Mouse (Mus musculus): ENCODE measurements around the gene Dennd1c.

Gene Dennd1c

DNA sequence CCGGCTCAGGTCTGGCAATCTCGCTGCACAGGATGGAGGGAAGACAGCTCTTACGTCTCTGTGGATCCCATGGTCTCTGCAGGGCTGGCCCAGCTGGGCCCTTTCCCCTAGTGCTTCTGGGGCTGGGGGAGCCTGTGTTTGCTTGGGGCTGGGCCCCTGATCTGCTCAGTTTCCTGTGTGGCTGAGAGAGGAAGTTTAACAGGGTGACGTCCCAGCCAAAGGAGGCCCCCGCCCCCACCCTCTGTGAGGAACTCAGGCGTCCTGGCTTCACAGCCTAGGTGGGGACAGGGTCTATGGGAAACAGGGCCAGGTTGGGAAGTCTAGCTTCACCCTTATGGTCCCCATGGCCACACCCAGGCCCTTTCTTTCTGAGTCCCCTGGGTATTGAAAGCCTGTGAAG lies at the start of gene Dennd1c:
Gene Dennd1c (minus strand): TSS at position 179 of the 400 bp plus-strand sequence.
- 60% methylated on average over 6 of the region's 6 CpGs for WGBS

- 52% methylated on average over 3 of the region's 3 CpGs for WGBS
Observed at GRCm38 (mm10) chr17:57125853-57126622, 47.7 kb upstream of the Dennd1c start.

DNA sequence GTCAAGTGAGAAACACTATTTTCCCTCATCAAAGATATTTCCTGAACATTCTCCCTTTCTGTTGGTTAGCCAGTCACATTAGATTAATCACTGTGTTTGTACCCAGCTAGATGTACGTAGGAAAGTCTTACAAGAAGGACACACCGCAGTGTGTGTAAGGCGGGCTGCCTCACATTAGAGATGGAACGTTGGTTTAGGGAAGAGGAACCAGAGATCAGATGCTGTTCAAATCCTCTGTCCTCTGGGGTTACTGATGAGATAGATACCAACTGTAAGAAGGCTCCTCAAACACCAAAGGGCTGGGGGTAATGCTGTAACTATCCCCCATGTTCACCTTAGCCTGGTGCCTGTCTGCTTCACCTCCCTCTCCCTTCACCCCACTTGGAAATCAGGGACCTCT lies 46.5 kb upstream of the Dennd1c start:
- WGBS: 91% methylated on average over 4 of the region's 4 CpGs

DNA sequence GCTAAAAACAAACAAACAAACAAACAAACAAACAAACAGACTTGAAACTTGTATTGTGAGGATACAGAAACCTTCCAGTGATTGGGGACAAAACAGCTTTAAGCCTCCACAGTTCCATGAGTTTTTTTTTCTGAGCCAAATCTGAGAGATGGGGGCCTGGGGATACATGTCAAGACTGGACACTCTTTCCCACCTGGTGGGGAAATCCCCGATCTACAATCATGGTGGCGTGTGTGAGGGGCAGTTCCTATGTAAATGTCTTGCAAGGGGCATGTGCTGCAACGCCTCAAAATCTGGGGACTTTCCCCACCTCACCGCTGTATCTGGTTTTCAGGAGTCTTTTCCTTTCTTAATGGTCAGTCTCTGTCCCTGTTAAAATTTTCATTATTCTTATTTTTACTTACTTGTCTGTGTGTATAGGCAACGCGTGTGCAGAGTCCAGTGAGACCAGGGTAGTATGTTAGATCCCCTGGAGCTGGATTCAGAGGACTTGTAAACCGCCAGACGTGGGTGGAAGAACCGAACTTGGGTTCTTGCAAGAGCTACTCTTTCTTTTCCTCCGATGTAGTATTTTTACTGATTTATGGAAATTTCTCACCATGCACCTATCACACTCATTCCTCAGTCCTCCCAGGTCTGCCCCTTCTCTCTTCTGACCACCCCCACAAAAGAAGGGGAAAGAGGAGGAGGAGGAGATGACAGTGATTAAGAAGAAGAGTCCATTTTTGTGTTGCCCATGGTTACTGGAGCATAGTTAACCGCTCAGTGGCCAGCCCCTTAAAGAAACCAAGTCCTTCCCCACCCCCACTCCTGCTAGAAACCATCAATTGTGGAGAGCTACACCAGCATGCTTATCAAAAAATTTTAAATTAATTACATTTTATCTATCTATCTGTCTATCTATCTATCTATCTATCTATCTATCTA lies 45.1 kb upstream of the Dennd1c start:
- 90% methylated on average over 11 of the region's 11 CpGs for WGBS

DNA sequence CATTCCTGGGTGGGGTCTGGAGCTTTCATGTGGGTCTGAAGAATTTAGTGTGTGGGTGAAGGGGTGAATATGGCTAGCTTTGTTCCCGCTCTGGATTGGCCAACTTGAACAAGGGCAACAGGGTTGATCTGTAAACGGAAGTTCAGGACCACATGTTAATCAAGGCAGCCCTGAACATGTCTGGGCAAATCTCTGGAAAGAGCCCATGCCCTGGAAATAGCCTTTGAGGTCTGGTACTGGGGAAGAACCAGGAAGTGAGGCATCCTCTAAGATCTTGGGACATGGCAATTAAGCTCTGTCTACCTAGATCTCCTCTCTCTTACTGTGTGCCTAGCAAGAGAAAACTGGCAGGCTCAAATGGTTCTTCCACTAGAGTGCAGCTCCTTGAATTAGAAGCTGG lies 43.5 kb upstream of the Dennd1c start:
- 87% methylated on average over 2 of the region's 2 CpGs for WGBS

GRCm38 (mm10) chr17:57118524-57119349 lies 40.4 kb upstream of the Dennd1c start:
- WGBS: 10% methylated on average over 11 of the region's 11 CpGs

DNA sequence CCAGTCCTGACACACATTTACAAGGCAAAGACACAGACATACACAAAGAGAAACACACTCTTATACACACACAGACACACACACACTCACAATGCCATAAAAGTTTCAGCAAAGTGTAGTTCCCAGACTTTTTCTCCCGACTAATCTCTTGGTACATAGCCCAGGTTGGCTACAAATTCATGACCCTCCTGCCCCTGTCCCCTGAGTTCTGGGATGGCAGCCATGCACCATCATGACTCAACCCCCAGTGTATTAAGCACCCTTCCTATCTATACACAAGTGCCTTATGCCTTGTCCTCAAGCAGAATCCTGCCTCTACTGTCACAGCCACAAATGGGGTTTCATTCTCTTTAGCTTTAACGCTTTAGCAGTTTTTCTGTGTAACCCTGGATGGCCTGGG lies 38.5 kb upstream of the Dennd1c start:
- 78% methylated on average over 2 of the region's 2 CpGs for WGBS

DNA sequence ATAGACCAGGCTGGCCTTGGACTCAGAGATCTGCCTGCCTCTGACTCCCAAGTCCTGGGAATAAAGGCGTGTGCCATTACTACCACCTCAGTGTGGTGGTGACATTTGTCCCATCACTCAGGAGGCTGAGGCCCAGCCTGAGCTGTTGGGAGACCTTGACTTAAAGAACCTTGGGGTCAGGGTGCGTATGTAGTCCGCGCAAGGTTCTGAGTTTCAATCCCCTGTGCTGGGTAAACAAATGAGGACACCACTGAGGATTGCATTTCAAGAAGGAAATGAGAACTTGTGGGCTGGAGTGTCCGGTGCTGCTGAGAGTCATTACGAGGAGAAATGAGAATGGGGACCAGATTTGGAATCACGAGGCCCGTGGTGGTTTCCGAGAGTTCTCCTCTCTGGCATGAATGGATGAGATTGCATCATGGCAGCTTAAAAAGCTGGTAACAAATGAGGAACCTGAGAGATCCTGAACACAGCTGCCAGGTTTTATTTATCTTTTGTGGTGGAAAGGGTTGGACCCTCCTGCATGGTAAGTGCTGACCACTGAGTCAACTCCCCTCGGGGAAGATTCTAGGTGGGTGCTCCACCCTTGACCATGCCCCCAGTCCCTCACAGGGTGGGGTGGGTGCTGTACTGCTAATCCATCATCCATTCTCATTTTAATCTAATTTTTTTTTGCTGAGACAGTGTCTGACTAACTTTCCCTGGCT lies 34.6 kb upstream of the Dennd1c start:
- 83% methylated on average over 10 of the region's 10 CpGs for WGBS

DNA sequence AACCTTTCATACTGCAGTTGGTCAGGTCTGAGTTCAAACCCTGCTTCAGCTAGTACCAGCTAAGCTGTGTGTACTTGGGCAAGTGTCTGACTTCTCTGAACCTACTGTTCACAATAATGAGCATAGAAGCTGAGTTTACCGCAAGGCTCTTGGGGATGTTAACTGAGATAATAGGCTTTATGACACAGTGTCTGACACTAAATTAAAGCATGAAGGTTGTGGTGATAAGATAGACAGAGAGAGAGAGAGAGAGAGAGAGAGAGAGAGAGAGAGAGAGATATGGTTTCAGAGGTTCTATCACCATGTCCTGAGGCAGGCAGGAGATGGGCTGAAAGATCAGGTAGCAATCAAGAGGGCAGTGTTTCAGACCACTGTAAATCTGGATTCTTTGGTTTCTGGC lies 31.7 kb upstream of the Dennd1c start:
- WGBS: 93% methylated on average over 1 of the region's 1 CpGs

- 84% methylated on average over 5 of the region's 5 CpGs for WGBS
Observed at GRCm38 (mm10) chr17:57108666-57109171, 30.4 kb upstream of the Dennd1c start.

- 92% methylated on average over 7 of the region's 7 CpGs for WGBS
Observed at GRCm38 (mm10) chr17:57108040-57108665, 29.8 kb upstream of the Dennd1c start.

DNA sequence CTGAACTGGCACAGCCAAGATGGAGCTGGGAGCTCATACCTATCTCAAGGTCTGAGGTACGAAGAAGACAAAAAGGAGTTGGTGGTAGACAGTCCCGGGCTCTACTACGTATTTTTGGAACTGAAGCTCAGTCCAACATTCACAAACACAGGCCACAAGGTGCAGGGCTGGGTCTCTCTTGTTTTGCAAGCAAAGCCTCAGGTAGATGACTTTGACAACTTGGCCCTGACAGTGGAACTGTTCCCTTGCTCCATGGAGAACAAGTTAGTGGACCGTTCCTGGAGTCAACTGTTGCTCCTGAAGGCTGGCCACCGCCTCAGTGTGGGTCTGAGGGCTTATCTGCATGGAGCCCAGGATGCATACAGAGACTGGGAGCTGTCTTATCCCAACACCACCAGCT lies 28.8 kb upstream of the Dennd1c start:
- WGBS: 93% methylated on average over 5 of the region's 5 CpGs

DNA sequence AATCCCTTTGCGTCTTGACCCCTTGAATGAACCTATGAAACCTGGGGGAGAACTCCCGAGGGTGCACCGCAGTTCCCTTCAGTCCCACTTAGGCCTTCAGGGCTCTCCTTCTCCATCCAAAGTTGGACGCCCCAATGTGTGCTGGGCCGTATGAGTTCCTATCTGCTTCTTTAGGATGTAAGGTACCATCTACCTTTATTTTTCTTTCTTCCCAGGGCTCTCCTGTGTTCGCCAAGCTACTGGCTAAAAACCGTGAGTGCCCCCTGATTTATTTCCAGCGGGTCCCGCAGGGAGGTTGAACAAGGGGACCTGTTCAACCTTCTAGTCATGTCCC lies 27.7 kb upstream of the Dennd1c start:
- WGBS: 36% methylated on average over 9 of the region's 9 CpGs

DNA sequence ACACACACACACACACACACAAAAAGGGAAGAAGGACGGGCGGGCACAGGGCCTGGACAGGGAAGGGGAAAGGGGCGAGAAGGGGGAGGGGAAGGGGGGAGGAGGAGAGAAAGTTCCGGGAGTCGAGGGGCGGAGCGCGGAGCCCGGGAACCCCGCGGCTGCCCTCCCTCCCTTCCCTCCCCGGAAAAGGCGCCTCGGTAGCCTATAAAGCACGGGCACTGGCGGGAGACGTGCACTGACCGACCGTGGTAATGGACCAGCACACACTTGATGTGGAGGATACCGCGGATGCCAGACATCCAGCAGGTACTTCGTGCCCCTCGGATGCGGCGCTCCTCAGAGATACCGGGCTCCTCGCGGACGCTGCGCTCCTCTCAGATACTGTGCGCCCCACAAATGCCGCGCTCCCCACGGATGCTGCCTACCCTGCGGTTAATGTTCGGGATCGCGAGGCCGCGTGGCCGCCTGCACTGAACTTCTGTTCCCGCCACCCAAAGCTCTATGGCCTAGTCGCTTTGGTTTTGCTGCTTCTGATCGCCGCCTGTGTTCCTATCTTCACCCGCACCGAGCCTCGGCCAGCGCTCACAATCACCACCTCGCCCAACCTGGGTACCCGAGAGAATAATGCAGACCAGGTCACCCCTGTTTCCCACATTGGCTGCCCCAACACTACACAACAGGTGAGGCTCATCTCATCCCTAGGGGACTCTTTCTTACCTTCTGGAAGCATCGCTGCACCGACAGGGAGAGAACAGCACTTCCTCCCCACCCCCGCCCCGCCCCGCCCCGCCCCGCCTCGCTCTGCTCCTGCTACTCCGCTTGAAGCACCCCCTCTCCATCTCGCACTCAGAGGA lies 27.1 kb upstream of the Dennd1c start, which contains the start of gene Tnfsf9:
Gene Tnfsf9 (plus strand): TSS at position 145 of the 854 bp plus-strand sequence.
- 1% methylated on average over 57 of the region's 61 CpGs for WGBS

DNA sequence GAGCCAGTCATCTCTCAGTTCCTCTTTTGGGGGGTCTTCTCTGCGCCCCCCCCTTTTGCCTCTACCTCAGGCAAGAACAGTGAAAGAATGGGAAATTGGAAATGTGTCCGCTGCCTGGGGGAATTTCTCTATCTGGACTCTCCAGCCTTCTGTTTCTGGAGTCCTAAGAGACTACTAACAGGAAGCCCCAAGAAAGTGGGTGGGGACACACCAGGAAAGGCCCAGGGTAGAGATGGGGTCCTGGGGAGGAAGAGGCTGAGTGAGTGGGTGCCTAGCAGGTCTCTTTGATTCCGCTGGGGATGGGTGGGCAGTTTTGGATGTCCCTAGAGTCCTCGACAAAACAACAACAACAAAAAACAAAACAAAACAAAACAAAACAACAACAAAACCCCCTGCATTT lies 26.2 kb upstream of the Dennd1c start:
- 53% methylated on average over 4 of the region's 4 CpGs for WGBS

DNA sequence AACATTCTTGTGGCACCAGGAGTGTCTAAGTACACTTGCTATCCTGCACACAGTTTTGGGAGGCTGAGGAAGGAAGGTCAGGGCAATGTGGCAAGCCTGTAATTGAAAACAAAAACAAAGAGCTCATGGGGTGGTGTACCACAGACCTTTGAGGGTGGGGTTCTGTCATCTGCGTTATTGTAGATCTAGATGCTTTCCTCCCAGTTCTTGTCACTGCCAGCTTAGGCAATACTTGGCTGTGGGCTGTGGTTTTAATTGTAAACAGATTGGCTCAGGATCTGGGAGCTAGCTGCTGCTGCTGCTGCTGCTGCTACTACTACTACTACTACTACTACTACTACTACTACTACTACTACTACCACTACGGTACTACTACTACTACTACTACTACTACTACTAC lies 24.0 kb upstream of the Dennd1c start:
- WGBS: 76% methylated on average over 2 of the region's 2 CpGs

DNA sequence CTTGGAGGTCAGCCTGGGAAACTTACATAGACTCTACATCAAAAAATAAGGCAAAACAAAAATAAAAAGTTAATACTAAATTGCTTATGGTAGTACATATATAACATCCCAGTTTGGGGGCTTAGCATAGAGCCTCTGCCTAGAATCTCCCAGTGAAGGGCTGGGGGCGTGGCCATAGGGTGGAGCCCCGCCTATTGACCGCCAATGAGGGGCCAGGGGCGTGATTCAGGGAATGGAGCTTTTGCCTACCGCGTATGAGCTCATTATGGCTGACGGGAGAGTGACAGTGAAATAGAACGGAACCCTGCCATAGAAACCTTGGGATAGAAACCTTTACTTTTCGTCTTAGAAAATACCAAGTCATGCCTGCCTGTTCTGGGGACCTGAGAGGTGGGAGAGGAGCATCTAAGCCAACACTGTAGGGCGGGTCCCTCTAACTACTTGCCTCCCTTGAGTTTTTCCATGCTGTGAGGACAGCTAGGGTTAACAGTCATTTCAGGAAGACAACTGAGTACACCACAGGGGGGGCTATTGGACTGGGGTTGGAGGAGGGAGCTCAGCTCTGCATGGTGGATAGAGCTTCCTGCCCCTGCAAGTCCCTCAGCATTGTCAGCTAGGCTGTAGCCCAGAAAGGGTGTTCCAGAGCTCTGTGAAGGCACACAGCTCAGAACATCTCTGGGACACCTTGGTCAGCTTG lies 21.5 kb upstream of the Dennd1c start:
- WGBS: 13% methylated on average over 10 of the region's 10 CpGs

DNA sequence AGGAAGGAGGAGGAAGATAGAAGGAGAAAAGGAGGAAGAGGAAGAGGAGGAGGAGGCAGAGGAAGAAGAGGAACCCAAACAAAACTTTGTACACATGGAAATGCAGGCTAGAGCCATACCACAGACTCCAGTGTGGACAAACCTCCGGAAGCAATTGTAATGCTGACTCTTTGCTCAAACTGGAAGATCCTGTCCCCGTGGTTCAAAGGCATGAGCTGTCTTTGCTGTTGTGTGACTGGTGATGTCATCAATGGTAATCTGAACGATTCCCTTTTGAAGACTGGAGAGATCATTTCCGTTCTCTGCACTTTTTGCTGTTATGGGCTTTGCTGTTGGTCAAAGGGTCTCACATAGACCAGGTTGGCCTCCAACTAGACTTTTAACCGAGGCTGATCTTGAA lies 20.0 kb upstream of the Dennd1c start:
- 77% methylated on average over 5 of the region's 5 CpGs for WGBS

GRCm38 (mm10) chr17:57096623-57096920 lies 18.3 kb upstream of the Dennd1c start:
- WGBS: 0% methylated on average over 11 of the region's 11 CpGs

Data from cerebral cortex, adult 2 months (tissue).